Mouse (Mus musculus): ENCODE results near the gene Dusp2.
"Not testable (repeated sequence)": the region's sequence is repeated elsewhere in the genome, so short reads cannot be mapped to it uniquely, and the experiment has no call there.

Dusp2 gene

DNA sequence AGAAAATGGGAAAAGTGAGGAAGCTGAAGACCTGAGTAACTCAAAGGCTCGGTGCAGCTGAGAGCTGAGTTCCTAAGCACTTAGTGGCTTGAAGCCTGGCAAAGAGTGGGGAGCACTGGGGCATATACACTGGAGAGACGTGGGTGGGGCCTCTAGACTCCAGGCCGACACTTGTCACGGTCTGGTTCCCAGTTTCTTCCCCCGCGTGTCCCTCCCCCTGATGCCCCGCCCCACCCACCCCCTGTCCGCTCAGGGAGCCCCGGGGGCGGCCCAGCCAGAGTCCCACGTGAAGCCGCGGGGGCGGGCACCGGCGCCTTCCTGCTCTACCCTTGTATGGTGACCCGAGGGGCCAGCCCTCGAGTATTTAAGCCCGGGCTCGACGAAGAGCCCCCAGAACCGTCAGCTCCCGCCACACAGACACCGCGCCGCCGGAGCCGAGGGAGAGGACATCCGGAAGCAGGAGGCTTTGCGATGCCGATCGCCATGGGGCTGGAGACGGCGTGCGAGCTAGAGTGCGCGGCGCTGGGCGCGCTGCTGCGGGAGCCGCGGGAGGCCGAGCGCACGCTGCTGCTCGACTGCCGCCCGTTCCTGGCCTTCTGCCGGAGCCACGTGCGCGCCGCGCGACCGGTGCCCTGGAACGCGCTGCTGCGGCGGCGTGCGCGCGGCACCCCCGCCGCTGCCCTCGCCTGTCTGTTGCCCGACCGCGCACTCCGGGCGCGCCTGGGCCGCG is at the start of gene Dusp2:
Gene Dusp2, plus strand, starts transcription at position 393 of the 730 bp plus-strand sequence.
- peak; percentile 46 for DNase-seq (ENCODE audit: low spot score)

DNA sequence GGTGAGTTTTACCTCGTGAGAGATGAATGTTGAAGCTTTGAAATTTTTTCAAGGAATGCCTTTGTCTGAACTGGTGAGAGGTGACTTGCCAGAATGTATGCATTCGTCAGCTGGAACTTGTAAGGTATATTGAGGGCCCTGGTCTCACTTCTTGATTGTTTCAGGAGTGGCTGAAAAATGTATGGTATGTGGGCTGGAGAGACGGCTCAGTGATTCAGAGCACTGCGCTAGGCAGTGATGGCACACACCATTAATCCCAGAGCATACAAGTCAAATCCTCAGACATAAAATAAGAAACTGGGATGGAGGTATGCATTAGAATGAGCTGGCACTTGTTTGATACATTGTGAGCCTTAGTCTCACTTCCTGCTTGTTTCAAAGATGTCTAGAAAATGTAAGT is 43.7 kb upstream of the Dusp2 start:
- no peak for DNase-seq (ENCODE audit: low spot score)

- DNase-seq (ENCODE audit: low spot score) = no peak
Measured at GRCm38 (mm10) chr2:127297001-127297805, 38.8 kb upstream of the Dusp2 start.

DNA sequence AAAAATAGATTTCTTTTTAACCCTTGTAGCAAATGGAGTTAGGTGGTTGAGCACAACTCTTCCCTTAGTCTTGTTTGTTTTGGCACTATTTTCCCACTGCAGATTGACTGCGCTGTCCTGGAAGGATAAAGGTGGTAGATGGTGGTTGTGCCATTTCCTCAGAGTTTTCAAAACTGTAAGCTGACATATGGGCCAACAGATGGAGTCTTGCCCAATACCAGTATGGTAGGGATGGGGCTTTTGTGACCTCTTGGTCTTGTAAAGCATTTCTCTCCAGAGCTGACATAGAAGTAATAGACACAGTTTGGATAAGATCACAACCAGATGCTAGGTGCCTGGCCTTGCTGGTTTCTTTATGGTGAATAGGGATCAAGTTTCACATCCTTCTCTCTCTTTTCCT is 37.9 kb upstream of the Dusp2 start:
- no peak for DNase-seq (ENCODE audit: low spot score)

GRCm38 (mm10) chr2:127300701-127301100 is 35.3 kb upstream of the Dusp2 start:
- no peak for DNase-seq (ENCODE audit: low spot score)

- no peak for DNase-seq (ENCODE audit: low spot score)
Measured at GRCm38 (mm10) chr2:127301883-127302282, 34.1 kb upstream of the Dusp2 start.

DNA sequence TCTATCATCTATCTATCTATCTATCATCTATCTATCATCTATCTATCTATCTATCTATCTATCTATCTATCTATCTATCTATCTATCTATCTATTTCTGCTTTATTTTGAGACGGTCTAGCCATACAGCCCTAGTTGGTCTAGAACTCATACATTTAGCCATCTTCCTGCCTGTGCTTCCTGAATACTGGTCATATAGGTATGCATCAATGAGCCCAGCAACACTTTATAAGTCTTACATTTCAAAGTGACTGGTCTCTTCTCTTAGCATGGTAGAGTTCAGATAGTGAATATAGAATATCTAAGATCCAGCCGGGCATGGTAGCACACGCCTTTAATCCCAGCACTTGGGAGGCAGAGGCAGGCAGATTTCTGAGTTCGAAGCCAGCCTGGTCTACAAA is 31.8 kb upstream of the Dusp2 start:
- DNase-seq (ENCODE audit: low spot score) = not testable (repeated sequence)

DNA sequence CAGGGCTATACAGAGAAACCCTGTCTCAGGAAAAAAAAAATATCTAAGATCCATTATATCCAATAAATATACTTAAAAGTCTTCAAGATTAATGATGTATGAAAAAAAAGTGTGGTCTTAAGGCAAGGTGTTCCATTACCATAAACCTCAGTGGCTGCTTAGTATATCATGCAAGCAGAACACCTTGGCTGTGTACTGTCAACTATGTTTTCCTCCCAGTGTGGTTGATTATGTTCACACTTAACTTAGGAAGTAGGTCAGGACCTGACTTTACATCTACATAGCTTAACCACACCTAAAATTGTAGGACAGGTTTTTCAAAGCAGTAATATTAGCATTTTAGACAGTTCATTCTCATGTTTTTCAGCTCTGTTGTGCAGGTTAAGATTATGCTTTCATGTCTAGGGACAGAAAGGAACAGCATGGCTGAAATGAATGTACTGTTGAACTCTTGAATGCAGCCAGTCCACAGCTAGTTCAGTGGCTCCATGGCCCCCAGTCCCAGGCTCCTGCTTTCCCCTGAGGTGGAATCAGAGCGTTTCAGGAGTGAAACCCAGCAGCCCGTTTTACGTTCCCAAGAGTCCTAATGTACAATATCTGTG is 31.2 kb upstream of the Dusp2 start:
- no peak for DNase-seq (ENCODE audit: low spot score)

- DNase-seq (ENCODE audit: low spot score) = no peak
Measured at GRCm38 (mm10) chr2:127306123-127306522, 29.8 kb upstream of the Dusp2 start.

DNA sequence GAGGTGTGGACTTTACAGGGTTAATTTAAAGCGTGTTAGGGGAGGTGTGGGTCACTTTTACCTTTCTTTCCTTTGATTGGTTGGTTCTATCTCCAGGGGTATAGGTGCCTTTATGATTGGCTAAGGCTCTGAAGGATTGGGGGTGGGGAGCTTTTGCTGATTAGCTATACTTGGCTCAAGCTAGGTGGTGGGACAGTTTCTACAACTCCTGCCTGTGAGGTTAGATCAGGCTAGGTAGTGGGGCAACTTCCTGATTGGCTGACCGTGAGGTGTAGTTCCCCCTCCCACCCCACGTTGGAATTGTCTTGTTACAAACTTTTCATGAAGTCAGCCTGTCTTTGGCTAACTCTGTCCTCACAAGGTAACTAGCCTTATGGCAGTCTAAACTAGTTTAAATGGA is 28.8 kb upstream of the Dusp2 start:
- DNase-seq (ENCODE audit: low spot score) = no peak

DNA sequence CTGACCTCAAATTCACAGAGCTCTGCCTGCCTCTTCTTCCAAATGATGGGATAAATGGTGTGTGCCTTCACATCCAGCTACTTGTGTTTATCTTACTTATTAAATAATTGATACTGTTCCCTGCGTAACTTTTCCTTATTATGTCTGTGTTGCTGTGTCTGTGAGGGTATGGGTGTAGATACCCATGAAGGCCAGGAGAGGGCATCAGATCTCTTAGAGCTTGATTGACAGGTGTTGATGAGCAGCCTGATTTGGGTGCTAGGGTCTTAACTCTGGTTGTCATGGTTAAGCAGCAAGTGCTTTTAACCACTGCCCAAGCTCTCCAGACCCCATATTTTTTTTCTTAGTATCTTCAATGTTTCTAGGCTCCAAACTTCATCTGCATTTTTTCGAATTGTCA is 27.3 kb upstream of the Dusp2 start:
- no peak for DNase-seq (ENCODE audit: low spot score)

- DNase-seq (ENCODE audit: low spot score) = no peak
Measured at GRCm38 (mm10) chr2:127310246-127310645, 25.7 kb upstream of the Dusp2 start.

DNA sequence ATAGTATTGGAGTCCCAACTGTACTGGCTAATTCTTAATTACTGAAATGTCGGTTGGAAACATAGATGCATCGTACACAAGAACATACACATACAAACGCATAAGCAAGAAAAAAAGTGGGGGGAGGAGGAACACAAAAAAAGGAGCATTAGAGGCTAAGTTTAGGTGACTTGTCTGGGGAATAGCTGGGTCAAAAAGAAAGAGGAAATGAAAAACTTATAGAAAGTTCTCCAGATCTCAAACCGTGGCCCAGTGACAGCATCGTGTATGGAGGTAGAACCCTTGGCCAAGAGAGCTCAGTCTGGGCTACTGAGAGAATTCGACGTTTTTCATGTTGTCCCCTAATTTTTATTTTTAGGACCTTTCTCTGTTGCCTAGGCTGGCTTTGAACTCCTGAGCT is 25.3 kb upstream of the Dusp2 start:
- DNase-seq (ENCODE audit: low spot score) = no peak

GRCm38 (mm10) chr2:127311193-127311592 is 24.8 kb upstream of the Dusp2 start:
- DNase-seq (ENCODE audit: low spot score) = no peak

GRCm38 (mm10) chr2:127312801-127313200 is 23.2 kb upstream of the Dusp2 start:
- no peak for DNase-seq (ENCODE audit: low spot score)

DNA sequence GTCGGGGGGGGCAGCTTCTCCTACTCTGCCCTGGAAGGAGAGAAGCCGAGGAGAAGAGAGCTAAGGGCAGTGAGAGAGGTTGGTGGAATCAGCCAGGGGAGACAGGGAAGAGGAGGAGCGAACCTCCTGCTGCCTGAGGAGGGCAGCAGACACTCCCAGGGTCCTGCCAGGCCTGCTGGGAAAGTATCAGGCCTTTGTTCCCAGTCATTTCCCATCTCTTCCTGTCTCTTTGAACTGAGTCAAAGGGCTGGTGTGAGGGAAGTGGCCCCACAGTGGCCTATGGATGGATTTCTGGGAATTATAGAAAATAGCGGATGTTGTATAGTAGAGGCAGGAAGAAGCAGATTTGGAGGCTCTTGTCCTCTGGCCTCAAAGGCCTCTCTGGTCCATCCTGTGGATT is 22.1 kb upstream of the Dusp2 start:
- no peak for DNase-seq (ENCODE audit: low spot score)

DNA sequence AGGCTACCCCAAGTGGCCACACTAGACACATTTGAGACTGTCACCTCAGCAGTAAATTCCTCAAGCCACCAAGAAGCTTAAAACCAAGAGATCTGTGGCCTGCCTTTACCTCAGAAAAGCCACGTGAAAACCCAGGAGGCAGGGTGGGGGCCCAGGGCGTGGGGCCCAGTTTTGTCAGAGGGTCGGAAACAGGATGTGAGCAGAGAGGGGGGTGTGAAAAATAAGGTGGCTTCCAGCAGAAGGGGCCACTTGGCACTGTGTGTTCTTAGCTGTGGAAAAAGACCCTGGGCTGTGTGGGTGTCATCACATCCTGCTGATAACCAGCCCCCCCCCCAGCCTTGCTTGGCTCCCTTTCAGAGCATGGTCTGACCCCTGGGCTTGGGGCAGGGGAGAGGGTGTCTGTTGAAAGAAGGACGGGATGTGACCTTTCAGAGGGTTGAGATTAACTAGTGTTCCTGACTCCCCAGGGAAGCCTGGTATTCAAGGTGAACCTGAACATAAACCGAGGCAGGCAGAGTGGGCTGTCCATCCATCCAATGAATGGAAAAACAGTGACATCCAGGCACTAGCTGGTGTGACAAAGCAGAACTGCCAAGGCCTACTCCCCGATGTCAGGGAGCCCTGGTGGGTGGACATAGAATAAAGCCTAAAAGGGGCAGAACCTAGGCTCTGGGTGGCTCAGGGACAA is 21.3 kb upstream of the Dusp2 start:
- no peak for DNase-seq (ENCODE audit: low spot score)

GRCm38 (mm10) chr2:127315155-127315470 is 20.8 kb upstream of the Dusp2 start:
- DNase-seq (ENCODE audit: low spot score) = no peak

DNA sequence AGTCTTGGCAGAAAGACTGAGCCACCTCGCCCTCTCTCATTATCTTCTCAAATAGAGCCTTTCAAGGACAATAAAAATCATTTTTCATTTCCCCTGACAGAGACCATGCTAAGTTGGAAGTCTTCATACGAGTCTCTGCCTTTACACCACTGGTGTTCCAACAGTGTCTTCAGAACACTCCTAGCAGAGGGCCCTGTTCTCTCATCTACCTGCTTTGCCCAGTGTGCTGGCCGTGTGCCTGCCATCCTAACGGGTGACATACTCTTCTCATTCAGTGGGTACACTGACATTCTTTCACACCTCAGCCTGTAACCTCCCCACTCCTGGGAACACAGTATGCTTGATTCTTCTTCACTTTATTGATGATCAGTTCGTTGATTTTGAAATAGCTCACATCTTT is 19.5 kb upstream of the Dusp2 start:
- no peak for DNase-seq (ENCODE audit: low spot score)

DNA sequence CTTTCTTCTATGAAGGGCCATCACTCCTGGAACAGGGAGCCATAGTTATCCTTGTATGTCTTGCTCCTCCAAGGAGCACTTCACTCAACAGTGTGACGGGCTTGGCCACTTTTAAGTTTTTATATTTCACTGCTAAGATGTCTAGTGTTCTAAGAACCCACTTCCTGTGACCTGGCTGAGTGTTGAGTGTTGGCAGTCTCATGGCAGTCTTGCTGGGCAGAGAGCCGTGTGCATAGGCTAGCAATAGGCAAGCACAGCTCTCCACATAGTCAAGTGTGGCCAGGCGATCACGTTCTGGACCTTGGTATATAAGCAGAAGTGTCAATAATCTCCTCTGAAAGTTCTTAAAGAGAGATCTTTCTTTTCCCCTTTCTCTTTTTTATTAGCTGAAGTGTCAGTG is 17.8 kb upstream of the Dusp2 start:
- no peak for DNase-seq (ENCODE audit: low spot score)

GRCm38 (mm10) chr2:127319071-127319470 is 16.9 kb upstream of the Dusp2 start:
- DNase-seq (ENCODE audit: low spot score) = no peak

GRCm38 (mm10) chr2:127322671-127323285 is 13.2 kb upstream of the Dusp2 start:
- DNase-seq (ENCODE audit: low spot score) = no peak

Measured in ovary, postnatal 14 days (tissue).